Mouse (Mus musculus) neutrophil, adult 5-6 weeks (primary cell): ENCODE measurements around the gene Aox1. TPM values are rescaled to one million over a fixed set of nuclear protein-coding genes. Genes with fewer than 3 reads are reported as not detected.

Source experiments
- ATAC-seq: fragments of 151-379, 151-347 bp; 2 replicates; pipeline ENCODE4 v1.8.0; 2017; ENCODE audit warnings: mild to moderate bottlenecking, moderate TSS enrichment; ENCODE audit not compliant: insufficient number of reproducible peaks, poor library complexity, low FRiP score, severe bottlenecking; ENCODE audit errors: extremely low read depth
- total RNA-seq: library from RNA; stranded (forward); fragments of 200-1000 nt; gene quantifications from 2 replicates; pipeline ENCODE4 v1.2.3, GENCODE M21; 2017

Aox1 gene
- total RNA-seq, 1 experiment from 2014 or later: 0.23 TPM

DNA sequence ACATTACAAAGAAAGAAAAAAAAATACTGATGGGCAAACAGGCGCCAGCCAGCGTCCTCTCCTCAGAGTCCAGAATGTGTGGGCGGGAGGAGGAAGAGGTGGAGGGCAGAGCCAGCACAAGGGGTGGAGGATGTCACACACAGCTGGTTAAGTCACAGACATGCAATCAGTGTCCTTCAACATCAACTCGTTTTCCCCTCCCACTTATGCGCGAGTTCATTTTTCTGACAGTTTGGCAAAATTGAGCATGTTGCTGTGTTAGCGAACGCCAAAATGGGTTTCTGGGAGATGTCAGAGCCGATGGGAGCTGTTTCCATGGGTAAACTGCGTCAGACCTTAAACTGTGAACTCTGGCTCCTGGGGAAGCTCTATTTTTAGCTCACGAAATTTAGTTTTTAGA, 27.2 kb downstream of the Aox1 start:
- ATAC-seq: no peak

DNA sequence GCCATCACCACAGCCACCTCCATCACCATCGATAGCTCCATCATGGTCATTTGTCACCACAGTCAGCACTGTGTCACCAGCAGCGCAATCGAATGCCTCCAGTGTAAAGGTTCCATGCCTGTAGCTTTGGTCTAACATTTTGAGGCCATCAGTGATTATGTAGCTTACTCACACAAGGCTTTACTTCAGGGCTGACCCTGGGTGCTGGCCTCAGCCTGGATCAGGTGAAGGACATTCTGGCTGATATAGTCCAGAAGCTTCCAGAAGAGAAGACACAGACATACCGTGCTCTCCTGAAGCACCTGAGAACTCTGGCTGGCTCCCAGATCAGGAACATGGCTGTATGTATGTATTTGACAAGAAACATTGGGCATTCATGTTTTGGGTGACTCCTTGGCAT, 29.1 kb downstream of the Aox1 start:
- no peak for ATAC-seq

GRCm38 (mm10) chr1:58062131-58062530, 32.4 kb downstream of the Aox1 start:
- no peak for ATAC-seq

GRCm38 (mm10) chr1:58065151-58065550, 35.4 kb downstream of the Aox1 start:
- no peak for ATAC-seq

GRCm38 (mm10) chr1:58065606-58066005, 35.9 kb downstream of the Aox1 start:
- no peak for ATAC-seq

DNA sequence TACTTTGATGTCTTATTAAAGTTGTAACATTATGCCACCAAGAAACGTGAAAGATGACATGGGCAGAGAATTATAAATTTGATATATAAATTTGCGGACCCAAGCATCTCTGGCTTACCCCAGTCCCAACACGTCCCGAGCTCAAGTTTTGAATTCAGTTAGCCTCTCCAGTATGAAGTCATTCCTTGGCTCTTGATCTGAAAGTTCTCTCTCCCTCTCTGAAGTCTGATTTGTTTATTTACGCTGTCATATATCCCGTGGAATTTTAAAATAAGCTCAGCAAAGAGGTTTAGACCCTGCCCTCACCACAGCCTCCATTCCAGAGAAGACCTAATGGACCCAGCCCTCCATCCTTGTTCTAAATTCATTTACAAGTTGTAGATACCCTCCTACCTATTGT, 39.5 kb downstream of the Aox1 start:
- no peak for ATAC-seq

- ATAC-seq: no peak
These were observed 40.4 kb downstream of the Aox1 start for GRCm38 (mm10) chr1:58070091-58070490.

DNA sequence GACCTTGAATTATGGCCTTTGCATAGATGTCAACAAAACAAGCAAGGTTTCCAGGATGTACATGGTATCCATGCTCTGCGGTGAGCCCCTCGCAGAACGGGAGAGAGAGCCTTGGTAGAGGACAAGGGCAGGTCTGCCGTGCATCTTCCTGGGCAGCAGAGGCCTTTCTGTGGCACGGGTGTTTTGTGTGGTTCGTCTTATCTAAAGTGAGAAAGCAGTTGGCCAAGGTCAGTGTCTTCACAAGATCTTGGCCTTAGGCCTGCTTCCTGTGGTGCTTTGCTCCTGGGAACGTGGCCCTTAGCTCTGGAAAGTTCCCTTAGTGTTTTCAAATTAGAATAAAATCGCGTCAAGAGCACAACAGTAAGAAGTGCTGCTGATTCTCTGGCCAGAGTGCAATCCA, 41.3 kb downstream of the Aox1 start:
- ATAC-seq: no peak

GRCm38 (mm10) chr1:58071509-58071908, 41.8 kb downstream of the Aox1 start:
- no peak for ATAC-seq

DNA sequence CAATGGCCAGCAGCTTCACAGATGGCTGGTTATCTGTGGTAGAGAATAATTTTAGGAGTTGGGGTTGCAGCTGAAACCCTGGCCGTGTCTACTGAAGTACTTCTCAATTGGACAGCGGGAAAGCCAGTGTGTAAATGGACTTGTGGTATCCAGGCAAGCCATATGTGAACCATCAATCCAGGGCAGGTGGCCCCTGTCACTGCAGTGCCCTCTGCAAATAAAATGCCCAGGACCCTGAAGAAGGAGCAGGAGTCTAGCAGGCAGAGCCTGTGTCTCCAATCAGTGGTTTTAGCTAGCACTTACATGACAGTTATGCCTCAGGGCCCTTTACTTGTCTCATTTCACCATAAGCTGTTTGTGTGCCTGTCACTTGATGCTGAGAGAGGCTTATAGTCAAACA, 42.7 kb downstream of the Aox1 start:
- no peak for ATAC-seq

- no peak for ATAC-seq
These were observed 43.4 kb downstream of the Aox1 start for GRCm38 (mm10) chr1:58072991-58073730.

DNA sequence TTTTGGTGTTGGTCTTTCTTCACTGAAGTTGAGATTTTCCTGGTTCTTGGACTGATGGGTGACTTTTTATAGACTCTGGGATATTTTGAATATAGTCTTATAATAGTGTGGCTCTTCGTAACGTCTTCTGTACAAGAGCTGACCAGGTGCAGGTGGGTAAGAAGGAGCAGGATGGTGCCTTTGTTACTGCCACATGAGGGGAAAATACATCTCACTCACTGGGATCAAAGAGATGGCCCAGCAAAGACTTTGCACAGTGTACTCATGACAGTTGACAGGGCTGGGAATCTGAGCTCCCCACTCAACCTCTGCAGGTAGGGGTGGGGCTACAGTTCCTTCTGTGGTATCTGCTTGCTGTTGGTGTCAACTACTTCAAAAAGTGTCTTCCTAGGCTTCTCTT, 44.5 kb downstream of the Aox1 start:
- ATAC-seq: no peak

DNA sequence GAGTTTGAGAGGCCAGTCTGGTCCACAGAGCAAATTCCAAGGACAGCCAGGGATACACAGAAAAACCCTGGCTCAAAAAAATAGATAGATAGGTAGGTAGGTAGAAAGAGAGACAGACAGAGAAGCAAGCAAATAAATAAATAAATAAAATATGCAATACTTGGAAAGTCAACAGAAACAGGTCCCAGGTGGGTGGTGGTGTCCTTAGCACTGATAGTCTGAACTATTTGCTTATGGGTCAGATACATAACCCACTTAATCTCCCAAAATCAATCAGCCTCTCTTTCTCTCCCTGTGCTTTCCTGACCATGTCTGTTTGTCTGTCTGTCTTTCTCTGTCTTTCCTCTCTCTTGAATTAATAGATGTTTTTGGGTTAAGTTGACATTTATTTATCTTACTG, 48.2 kb downstream of the Aox1 start:
- no peak for ATAC-seq

GRCm38 (mm10) chr1:58078390-58078789, 48.7 kb downstream of the Aox1 start:
- ATAC-seq: no peak

DNA sequence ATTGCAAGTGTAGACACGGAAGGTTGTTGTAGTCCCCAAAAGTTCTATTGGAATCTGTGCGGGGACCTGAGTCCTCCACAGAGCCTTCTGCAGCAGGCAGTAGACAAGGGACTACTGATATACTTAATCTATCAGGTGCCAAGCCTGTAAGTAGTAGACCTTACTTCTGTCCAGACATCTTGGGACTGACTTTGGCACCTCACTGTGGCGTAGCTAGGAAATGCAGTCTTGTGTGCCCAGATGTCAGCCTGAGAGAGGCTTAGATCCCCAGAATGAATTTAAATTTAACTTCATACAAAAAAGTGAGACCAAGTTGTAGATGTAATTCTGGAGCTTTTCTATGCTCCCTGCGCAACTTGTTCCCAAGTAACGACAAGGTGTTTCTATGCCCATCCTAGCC, 50.0 kb downstream of the Aox1 start:
- ATAC-seq: no peak

DNA sequence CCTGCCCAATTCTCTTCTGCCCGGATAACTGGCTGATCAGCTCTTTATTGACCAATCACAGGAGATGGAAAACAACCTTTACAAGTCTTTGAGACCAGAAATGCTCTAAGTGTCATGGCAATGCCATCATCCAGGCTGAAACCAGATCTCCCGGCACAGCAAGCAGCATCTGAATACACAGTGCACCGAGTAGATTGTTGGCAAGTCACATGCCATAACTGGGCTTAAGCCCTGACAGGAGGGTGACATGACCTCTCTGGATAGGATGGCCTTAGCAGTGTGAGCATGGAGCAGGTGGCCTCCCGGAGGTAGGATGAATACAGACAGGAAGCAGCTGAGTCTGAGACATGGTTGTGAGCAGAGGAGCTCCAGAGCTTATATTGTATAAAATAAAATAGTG, 50.7 kb downstream of the Aox1 start:
- no peak for ATAC-seq

GRCm38 (mm10) chr1:58081356-58081755, 51.6 kb downstream of the Aox1 start:
- no peak for ATAC-seq

DNA sequence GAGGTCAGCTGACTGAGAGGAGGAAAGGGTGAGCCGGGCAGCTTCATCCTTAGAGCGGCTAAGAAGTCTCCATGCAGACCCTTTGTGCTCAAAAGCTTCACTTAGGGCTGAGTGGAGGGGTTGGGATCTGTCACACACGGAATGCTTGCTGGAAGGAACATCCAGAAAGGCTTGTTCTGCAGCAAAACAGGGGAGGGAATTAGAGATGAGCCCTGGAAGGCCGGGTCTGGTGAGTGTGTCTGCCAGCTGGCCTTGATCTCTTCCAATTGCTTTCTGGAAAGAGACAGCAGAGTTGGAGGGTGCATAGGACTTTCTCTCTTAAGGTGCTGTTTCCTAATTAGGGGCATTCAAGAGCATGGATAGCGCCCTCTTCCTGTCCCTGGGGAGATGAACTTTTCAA, 59.6 kb downstream of the Aox1 start:
- no peak for ATAC-seq

- no peak for ATAC-seq
These were observed 60.5 kb downstream of the Aox1 start for GRCm38 (mm10) chr1:58090191-58090590.

GRCm38 (mm10) chr1:58091213-58091612, 61.5 kb downstream of the Aox1 start:
- ATAC-seq: no peak

GRCm38 (mm10) chr1:58091992-58092560, 62.3 kb downstream of the Aox1 start:
- no peak for ATAC-seq
